Mouse (Mus musculus): ENCODE results near the gene Ubox5. TPM values are rescaled to one million over a fixed set of nuclear protein-coding genes. Genes with fewer than 3 reads are reported as not detected.
A peak's percentile ranks its signal among the peaks of the same experiment; 100 is the strongest.

The Ubox5 gene
- 7.5 and 9.3 TPM in 2 replicates for polyA plus RNA-seq (2015; fragmentation: Nextera tagmentation; extraction: Ambion mirVana)

DNA sequence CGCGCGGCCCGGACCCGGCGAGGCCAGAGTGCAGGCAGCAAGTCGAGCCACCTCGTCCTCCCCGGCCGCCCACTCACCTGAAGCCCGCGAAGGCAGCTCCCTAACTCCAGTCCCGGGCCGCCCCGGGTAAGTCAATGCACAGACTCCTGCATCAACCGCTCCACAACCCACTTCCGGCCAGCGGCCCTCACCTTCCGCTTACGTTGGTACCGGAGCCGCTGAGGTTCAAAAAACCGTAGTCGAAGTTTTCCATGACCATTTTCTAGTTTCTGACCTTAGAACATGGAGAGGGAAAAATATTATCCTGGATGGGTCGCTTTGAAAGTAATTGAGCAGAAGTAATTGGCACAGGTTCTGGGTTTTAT lies at the start of gene Ubox5, which contains the start of gene Fastkd5:
Gene Ubox5 (minus strand): TSS at position 200 of the 365 bp plus-strand sequence.
Gene Fastkd5 (minus strand): TSS at position 189 of the 365 bp plus-strand sequence.
- WGBS, result under 1% methylated on average over 25 of the region's 25 CpGs
- Histone ChIP-seq H3K4me2 (ENCODE audit: low read length) (peak within 1 kb of the TSS; percentile 80), H3K4me3 (replicated peaks; ENCODE audit: low read depth, low read length) (peak within 1 kb of the TSS; percentile 87), H3K27ac (peak within 1 kb of the TSS; percentile 78), H3K4me1 (replicated peaks; ENCODE audit: insufficient read depth, low read length) (peaks cover 16% of the 10 kb centered on the region; the same call in 1 of the 2 replicates), H3K9ac (ENCODE audit: low read depth, low read length) (peak within 1 kb of the TSS; percentile 79), H3K9me3 (replicated peaks; ENCODE audit: low read length) (no peaks in the 10 kb centered on the region), H3K27me3 (ENCODE audit: insufficient read depth, low read length) (no peaks in the 10 kb centered on the region), H3K36me3 (ENCODE audit: insufficient read depth, low read length) (peaks cover 10% of the 10 kb centered on the region)
- TF ChIP-seq CTCF (IDR thresholded peaks at IDR 0.05; ENCODE audit: low read depth), result no peak
- ATAC-seq (replicated peaks; ENCODE audit: low FRiP score, low read depth), result peak; percentile 65
- DNase-seq (ENCODE audit: low spot score), result peak; percentile 93

DNA sequence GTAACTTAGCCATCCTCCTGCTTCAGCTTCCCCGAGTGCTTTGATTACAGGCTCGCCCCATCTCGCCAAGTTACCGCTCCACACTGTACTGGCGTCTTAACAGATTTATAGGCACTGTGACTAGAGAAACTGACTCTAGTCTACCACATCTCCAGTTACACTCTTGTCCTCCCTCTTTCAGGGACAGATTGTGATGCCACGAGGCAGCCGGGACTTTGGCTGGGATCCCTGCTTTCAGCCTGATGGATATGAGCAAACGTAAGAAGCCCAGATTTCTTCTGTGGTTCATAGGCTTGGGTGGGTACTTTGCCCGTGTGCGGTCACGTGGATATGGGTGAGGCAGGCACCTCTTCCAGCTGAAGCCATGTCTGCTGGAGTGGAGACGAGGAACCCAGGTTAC lies 49.3 kb upstream of the Ubox5 start:
- 70% methylated on average over 12 of the region's 12 CpGs for WGBS
- Histone ChIP-seq H3K36me3 (ENCODE audit: insufficient read depth, low read length) (peaks cover 55% of the 10 kb centered on the region), H3K27ac (no peak overlapping the region), H3K4me1 (replicated peaks; ENCODE audit: insufficient read depth, low read length) (no peaks in the 10 kb centered on the region), H3K4me2 (ENCODE audit: low read length) (no peak overlapping the region), H3K9me3 (replicated peaks; ENCODE audit: low read length) (no peaks in the 10 kb centered on the region), H3K27me3 (ENCODE audit: insufficient read depth, low read length) (no peaks in the 10 kb centered on the region), H3K4me3 (replicated peaks; ENCODE audit: low read depth, low read length) (no peak overlapping the region), H3K9ac (ENCODE audit: low read depth, low read length) (no peak overlapping the region)
- no peak for DNase-seq (ENCODE audit: low spot score)
- no peak for ATAC-seq (replicated peaks; ENCODE audit: low FRiP score, low read depth)
- TF ChIP-seq CTCF (IDR thresholded peaks at IDR 0.05; ENCODE audit: low read depth), result no peak

DNA sequence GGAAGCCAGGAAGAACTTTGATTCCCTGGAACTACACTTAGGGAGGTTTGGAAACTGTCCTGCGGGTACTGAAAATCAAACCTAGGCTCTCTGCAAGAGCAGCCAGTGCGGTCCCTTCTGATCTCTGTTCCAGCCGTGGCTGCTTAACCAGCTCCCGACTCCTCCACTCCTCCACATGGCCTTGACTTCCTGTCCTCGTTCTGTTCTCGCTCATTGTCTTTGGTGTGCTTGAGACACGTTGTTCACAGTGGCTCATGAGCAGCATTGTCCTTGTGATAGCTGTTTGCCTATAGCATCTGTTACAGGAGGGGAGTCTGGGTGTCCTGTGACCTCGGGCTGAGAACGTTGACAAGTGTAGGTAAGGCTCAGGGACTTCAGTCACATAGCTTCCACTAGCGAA lies 47.4 kb upstream of the Ubox5 start:
- no peak overlapping the region for H3K9ac ChIP-seq (ENCODE audit: low read depth, low read length)
- H3K9me3 ChIP-seq (replicated peaks; ENCODE audit: low read length), result no peaks in the 10 kb centered on the region
- peaks cover 68% of the 10 kb centered on the region for H3K36me3 ChIP-seq (ENCODE audit: insufficient read depth, low read length)
- H3K4me3 ChIP-seq (replicated peaks; ENCODE audit: low read depth, low read length), result no peak overlapping the region
- no peaks in the 10 kb centered on the region for H3K27me3 ChIP-seq (ENCODE audit: insufficient read depth, low read length)
- TF ChIP-seq CTCF (IDR thresholded peaks at IDR 0.05; ENCODE audit: low read depth), result no peak
- WGBS, result 39% methylated on average over 10 of the region's 10 CpGs
- no peaks in the 10 kb centered on the region for H3K4me1 ChIP-seq (replicated peaks; ENCODE audit: insufficient read depth, low read length)
- DNase-seq (ENCODE audit: low spot score) (peak; percentile 53), ATAC-seq (replicated peaks; ENCODE audit: low FRiP score, low read depth) (peak; percentile 29; the same call in 1 of the 2 replicates)
- H3K4me2 ChIP-seq (ENCODE audit: low read length), result no peak overlapping the region
- H3K27ac ChIP-seq, result no peak overlapping the region

DNA sequence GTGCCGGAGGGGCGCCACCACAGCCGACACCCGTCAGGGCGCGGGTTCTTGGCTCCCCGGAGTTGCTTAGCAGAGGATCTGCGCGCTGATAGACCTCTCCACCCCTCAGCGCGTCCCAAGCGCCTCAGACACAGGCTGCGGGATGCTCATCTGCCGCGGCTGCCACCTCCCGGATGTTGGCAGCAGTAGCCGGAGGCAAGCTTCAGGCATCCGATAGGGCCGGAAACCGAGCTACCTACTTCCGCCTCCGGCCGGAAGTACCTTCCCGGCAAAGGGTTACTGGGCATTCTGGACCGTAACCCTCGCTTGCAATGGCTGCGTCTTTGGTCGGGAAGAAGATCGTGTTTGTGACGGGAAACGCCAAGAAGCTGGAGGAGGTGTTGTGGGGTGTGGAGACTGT lies 37.7 kb upstream of the Ubox5 start, which contains the start of gene Itpa:
Gene Itpa (plus strand): TSS at position 52 of the 400 bp plus-strand sequence.
- H3K27me3 ChIP-seq (ENCODE audit: insufficient read depth, low read length), result no peaks in the 10 kb centered on the region
- peak within 1 kb of the TSS; percentile 80 for H3K27ac ChIP-seq
- DNase-seq (ENCODE audit: low spot score) (peak; percentile 93), ATAC-seq (replicated peaks; ENCODE audit: low FRiP score, low read depth) (peak; percentile 60)
- TF ChIP-seq CTCF (IDR thresholded peaks at IDR 0.05; ENCODE audit: low read depth), result peak; percentile 71
- peak within 1 kb of the TSS; percentile 82 for H3K4me2 ChIP-seq (ENCODE audit: low read length)
- peaks cover 13% of the 10 kb centered on the region; the same call in 1 of the 2 replicates for H3K36me3 ChIP-seq (ENCODE audit: insufficient read depth, low read length)
- H3K4me1 ChIP-seq (replicated peaks; ENCODE audit: insufficient read depth, low read length), result no peaks in the 10 kb centered on the region; the same call in 1 of the 2 replicates
- no peaks in the 10 kb centered on the region for H3K9me3 ChIP-seq (replicated peaks; ENCODE audit: low read length)
- H3K4me3 ChIP-seq (replicated peaks; ENCODE audit: low read depth, low read length), result peak within 1 kb of the TSS; percentile 67
- WGBS, result under 1% methylated on average over 31 of the region's 31 CpGs
- peak within 1 kb of the TSS; percentile 74 for H3K9ac ChIP-seq (ENCODE audit: low read depth, low read length)

DNA sequence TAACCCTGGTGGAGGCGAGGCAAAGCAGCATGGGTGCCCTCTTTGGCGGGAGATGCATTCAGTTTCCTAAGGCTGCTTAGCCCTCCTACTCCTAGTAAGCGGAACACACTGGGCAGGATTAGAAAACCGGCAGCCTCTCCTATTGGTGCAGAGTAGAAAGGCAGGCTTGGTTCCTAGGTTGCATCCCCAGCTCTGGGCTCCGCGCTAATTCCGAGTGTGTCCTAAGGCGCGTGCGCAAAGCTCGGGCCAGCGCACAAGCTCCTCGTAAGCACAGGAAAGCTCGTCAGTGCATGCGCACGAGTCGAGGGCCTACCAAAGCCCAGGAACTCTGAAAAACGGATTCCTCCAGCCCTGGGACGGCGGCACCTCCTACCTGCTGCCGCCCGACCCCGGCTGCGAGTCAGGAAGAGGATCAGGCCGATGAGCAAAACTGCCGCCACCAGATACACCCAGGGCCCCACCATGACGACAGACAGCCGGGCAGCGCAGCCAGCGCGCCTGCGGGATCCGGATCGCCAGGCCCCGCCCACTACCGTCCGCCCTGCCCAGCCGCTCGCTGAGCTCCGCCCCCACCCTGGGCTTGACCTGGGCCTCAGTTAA lies 34.4 kb upstream of the Ubox5 start, which contains the start of gene Ddrgk1:
Gene Ddrgk1 (minus strand): TSS at position 558 of the 600 bp plus-strand sequence.
- Histone ChIP-seq H3K27ac (peak within 1 kb of the TSS; percentile 99), H3K9ac (ENCODE audit: low read depth, low read length) (peak within 1 kb of the TSS; percentile 94), H3K4me2 (ENCODE audit: low read length) (peak within 1 kb of the TSS; percentile 64), H3K4me1 (replicated peaks; ENCODE audit: insufficient read depth, low read length) (no peaks in the 10 kb centered on the region; the same call in 1 of the 2 replicates), H3K27me3 (ENCODE audit: insufficient read depth, low read length) (no peaks in the 10 kb centered on the region), H3K9me3 (replicated peaks; ENCODE audit: low read length) (no peaks in the 10 kb centered on the region), H3K36me3 (ENCODE audit: insufficient read depth, low read length) (peaks cover 23% of the 10 kb centered on the region; the same call in 1 of the 2 replicates), H3K4me3 (replicated peaks; ENCODE audit: low read depth, low read length) (peak within 1 kb of the TSS; percentile 59)
- TF ChIP-seq CTCF (IDR thresholded peaks at IDR 0.05; ENCODE audit: low read depth), result peak; percentile 34; the same call in 1 of the 2 replicates
- under 1% methylated on average over 39 of the region's 40 CpGs for WGBS
- DNase-seq (ENCODE audit: low spot score) (peak; percentile 98), ATAC-seq (replicated peaks; ENCODE audit: low FRiP score, low read depth) (peak; percentile 96)

DNA sequence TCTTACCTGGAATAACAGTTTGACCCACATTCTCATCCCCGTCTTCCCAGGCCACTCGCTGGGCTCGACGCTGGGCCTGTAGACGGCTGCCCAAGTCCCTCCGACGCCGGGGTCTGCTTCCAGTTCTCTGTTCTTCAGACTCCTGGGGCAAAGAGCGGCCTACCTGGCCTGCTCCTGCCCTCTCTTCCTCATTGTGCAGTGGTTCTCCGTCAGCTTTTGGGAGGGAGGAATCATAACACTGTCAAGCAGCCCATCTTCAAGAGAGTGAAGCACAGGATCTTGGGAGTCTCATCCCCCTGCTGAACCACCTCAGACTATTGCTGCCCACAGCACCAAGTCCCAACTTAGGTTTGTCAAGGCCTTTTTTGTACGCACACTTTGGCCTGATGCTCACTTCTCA lies 33.5 kb upstream of the Ubox5 start:
- H3K27ac ChIP-seq, result no peak overlapping the region; the same call in 1 of the 2 replicates
- H3K4me2 ChIP-seq (ENCODE audit: low read length), result peak overlapping the region; percentile 64
- DNase-seq (ENCODE audit: low spot score) (no peak), ATAC-seq (replicated peaks; ENCODE audit: low FRiP score, low read depth) (no peak)
- H3K36me3 ChIP-seq (ENCODE audit: insufficient read depth, low read length), result peaks cover 29% of the 10 kb centered on the region
- H3K27me3 ChIP-seq (ENCODE audit: insufficient read depth, low read length), result no peaks in the 10 kb centered on the region
- no peaks in the 10 kb centered on the region for H3K9me3 ChIP-seq (replicated peaks; ENCODE audit: low read length)
- H3K9ac ChIP-seq (ENCODE audit: low read depth, low read length), result peak overlapping the region; percentile 94; the same call in 1 of the 2 replicates
- 88% methylated on average over 11 of the region's 11 CpGs for WGBS
- peak overlapping the region; percentile 59; the same call in 1 of the 2 replicates for H3K4me3 ChIP-seq (replicated peaks; ENCODE audit: low read depth, low read length)
- H3K4me1 ChIP-seq (replicated peaks; ENCODE audit: insufficient read depth, low read length), result no peaks in the 10 kb centered on the region; the same call in 1 of the 2 replicates
- TF ChIP-seq CTCF (IDR thresholded peaks at IDR 0.05; ENCODE audit: low read depth), result no peak

Measured in kidney, postnatal 0 days (tissue).